Comparison of ENCODE assay signal across 16 mouse cellular contexts in genomic region chr15:99099984-99100383, GRCm38 (mm10). TPM values are rescaled to one million over a fixed set of nuclear protein-coding genes. Genes with fewer than 3 reads are reported as not detected.
DNase-seq lines count a peak whose midpoint lies in the region; ATAC-seq and TF ChIP-seq lines count a peak whose summit lies in the region.
"Had no signal": no experiment of that assay in that cellular context is flagged by ENCODE, and none has a peak within 500 bp of the region (broad histone marks: within the 10 kb centered on the region; RNA-seq: fewer than 3 reads in every experiment).

No protein-coding gene starts in this region.

- no peaks in the 10 kb centered on the region for H3K27me3 ChIP-seq in kidney, adult 2 months (replicated peaks; ENCODE audit: control insufficient read depth, insufficient read depth, low read length)
- H3K27me3 ChIP-seq in liver, embryonic 15.5 days = peaks cover 70% of the 10 kb centered on the region
- peaks cover 63% of the 10 kb centered on the region for H3K27me3 ChIP-seq in forebrain, embryonic 10.5 days (ENCODE audit: poor library complexity, severe bottlenecking)
- H3K27me3 ChIP-seq: Patski had no signal

- no peaks in the 10 kb centered on the region for H3K9me3 ChIP-seq in liver, embryonic 15.5 days (replicated peaks)
- H3K9me3 ChIP-seq in forebrain, embryonic 10.5 days = no peaks in the 10 kb centered on the region
- H3K9me3 ChIP-seq: limb, embryonic 15.5 days; neural tube, embryonic 13.5 days had no signal

- H3K36me3 ChIP-seq in kidney, adult 2 months (ENCODE audit: control insufficient read depth, insufficient read depth, low read length) = no peaks in the 10 kb centered on the region
- H3K36me3 ChIP-seq in liver, embryonic 15.5 days (replicated peaks) = no peaks in the 10 kb centered on the region
- H3K36me3 ChIP-seq in forebrain, embryonic 10.5 days (replicated peaks) = no peaks in the 10 kb centered on the region
- H3K36me3 ChIP-seq: limb, embryonic 15.5 days; neural tube, embryonic 13.5 days had no signal

- H3K4me1 ChIP-seq in kidney, adult 2 months (ENCODE audit: control insufficient read depth, insufficient read depth, low read length) = peaks cover 9% of the 10 kb centered on the region
- peaks cover 25% of the 10 kb centered on the region for H3K4me1 ChIP-seq in liver, embryonic 15.5 days (replicated peaks)
- peaks cover 44% of the 10 kb centered on the region for H3K4me1 ChIP-seq in forebrain, embryonic 10.5 days

- H3K4me2 ChIP-seq in liver, embryonic 15.5 days = peak overlapping the region; percentile 40

- no peak overlapping the region for H3K9ac ChIP-seq in liver, embryonic 15.5 days
- H3K9ac ChIP-seq: limb, embryonic 15.5 days; neural tube, embryonic 13.5 days had no signal

- ATAC-seq in liver, embryonic 15.5 days (ENCODE audit: insufficient read depth) = no peak
- ATAC-seq: midbrain, embryonic 16.5 days had no signal

- H3K4me3 ChIP-seq in kidney, adult 2 months (ENCODE audit: insufficient read depth, low read depth, low read length) = peak overlapping the region; percentile 56
- H3K4me3 ChIP-seq in liver, embryonic 15.5 days (replicated peaks) = peak overlapping the region; percentile 34
- H3K4me3 ChIP-seq in forebrain, embryonic 10.5 days = no peak overlapping the region
- H3K4me3 ChIP-seq: neural tube, embryonic 13.5 days had no signal

- peak overlapping the region; percentile 80; the same call in 1 of the 2 replicates for H3K27ac ChIP-seq in kidney, adult 2 months (ENCODE audit: insufficient read depth, low read depth, low read length)
- H3K27ac ChIP-seq in liver, embryonic 15.5 days (replicated peaks) = peak overlapping the region; percentile 69
- no peak overlapping the region for H3K27ac ChIP-seq in forebrain, embryonic 10.5 days
- H3K27ac ChIP-seq: limb, embryonic 15.5 days; macrophage; neural tube, embryonic 13.5 days had no signal

- TF ChIP-seq POLR2A in kidney, adult 2 months (IDR thresholded peaks at IDR 0.05; ENCODE audit: low read depth, low read length) = no peak

- no peak for DNase-seq in kidney, adult 2 months
- no peak for DNase-seq in kidney, adult 11 months
- peak; percentile 81 for DNase-seq in 416B (ENCODE audit: low read depth)
- DNase-seq in R1 (ENCODE audit: low read depth, low spot score) = peak; percentile 57
- DNase-seq in forebrain, embryonic 10.5 days (ENCODE audit: extremely low spot score, low spot score) = no peak
- no peak for DNase-seq in urinary bladder, postnatal 36 days (ENCODE audit: low spot score in 2 of 2)
- no peak for DNase-seq in T-cell, adult 2 months (ENCODE audit: low spot score)
- DNase-seq: adrenal gland, adult 8-10 months; cerebellum, adult 2 months; right cerebral cortex, postnatal 4 days had no signal

- TF ChIP-seq CTCF in kidney, adult 2 months (conservative IDR thresholded peaks at IDR 0.05; ENCODE audit: insufficient read depth, insufficient read length, low read depth, low read length) = peak; percentile 21; the same call in 1 of the 2 replicates

- WGBS in kidney, adult 2 months = 61% methylated on average over 3 of the region's 3 CpGs
- 40% methylated on average over 3 of the region's 3 CpGs for WGBS in liver, embryonic 15.5 days (ENCODE audit: insufficient replicate concordance)
- WGBS in forebrain, embryonic 10.5 days = 53% methylated on average over 3 of the region's 3 CpGs

RNA-seq across cellular contexts. Expression of gene Dnajc22, which starts 7.0 kb away (rescaled TPM):
- polyA plus RNA-seq in kidney, adult 2 months (2012; rRNA removed) = 49.9 and 53.4 TPM in 2 replicates
- polyA plus RNA-seq in liver, embryonic 15.5 days (2015; fragmentation: Nextera tagmentation; extraction: Ambion mirVana) = 18.1 and 21.5 TPM in 2 replicates
- 1.0 and 1.2 TPM in 2 replicates for polyA plus RNA-seq in forebrain, embryonic 10.5 days (2016; fragmentation: Nextera tagmentation; extraction: Ambion mirVana)
- polyA plus RNA-seq: macrophage had no signal

RNA-seq across cellular contexts. Expression of gene C1ql4, which starts 12.4 kb away (rescaled TPM):
- polyA plus RNA-seq in kidney, adult 2 months (2012; rRNA removed) = 0.44 and 0.61 TPM in 2 replicates
- polyA plus RNA-seq in liver, embryonic 15.5 days (2015; fragmentation: Nextera tagmentation; extraction: Ambion mirVana) = not detected in 2 replicates
- 0.12 TPM in 1 of 2 replicates, not detected in the other for polyA plus RNA-seq in forebrain, embryonic 10.5 days (2016; fragmentation: Nextera tagmentation; extraction: Ambion mirVana)
- polyA plus RNA-seq: limb, embryonic 15.5 days; macrophage had no signal

RNA-seq across cellular contexts. Expression of gene Troap, which starts 25.6 kb away (rescaled TPM):
- polyA plus RNA-seq in kidney, adult 2 months (2012; rRNA removed) = 0.29 and 0.33 TPM in 2 replicates
- polyA plus RNA-seq in liver, embryonic 15.5 days (2015; fragmentation: Nextera tagmentation; extraction: Ambion mirVana) = 14.6 and 15.9 TPM in 2 replicates
- 51.1 and 53.1 TPM in 2 replicates for polyA plus RNA-seq in forebrain, embryonic 10.5 days (2016; fragmentation: Nextera tagmentation; extraction: Ambion mirVana)

RNA-seq across cellular contexts. Expression of gene Spats2, which starts 25.7 kb away (rescaled TPM):
- 8.6 and 10.0 TPM in 2 replicates for polyA plus RNA-seq in kidney, adult 2 months (2012; rRNA removed)
- 6.7 and 7.7 TPM in 2 replicates for polyA plus RNA-seq in liver, embryonic 15.5 days (2015; fragmentation: Nextera tagmentation; extraction: Ambion mirVana)
- polyA plus RNA-seq in forebrain, embryonic 10.5 days (2016; fragmentation: Nextera tagmentation; extraction: Ambion mirVana) = 53.5 and 56.5 TPM in 2 replicates

RNA-seq across cellular contexts. Expression of gene Prph, which starts 45.0 kb away (rescaled TPM):
- 1.7 and 3.2 TPM in 2 replicates for polyA plus RNA-seq in kidney, adult 2 months (2012; rRNA removed)
- 0.83 and 1.2 TPM in 2 replicates for polyA plus RNA-seq in liver, embryonic 15.5 days (2015; fragmentation: Nextera tagmentation; extraction: Ambion mirVana)
- 0.20 and 0.33 TPM in 2 replicates for polyA plus RNA-seq in forebrain, embryonic 10.5 days (2016; fragmentation: Nextera tagmentation; extraction: Ambion mirVana)

Comparison
In these comparisons a context has a peak if more than half of its experiments do, and no peak if none do; other contexts are left out.
1. DNase-seq: peak in 416B (single experiment) and R1 (single experiment); none in kidney, adult 2 months (single experiment), kidney, adult 11 months (single experiment), forebrain, embryonic 10.5 days (single experiment), urinary bladder, postnatal 36 days (0 of 2) and T-cell, adult 2 months (single experiment).
2. RNA of gene Troap, which starts 25.6 kb away (polyA plus RNA-seq): 51.1 to 53.1 TPM in forebrain, embryonic 10.5 days and 14.6 to 15.9 TPM in liver, embryonic 15.5 days; 0.29 to 0.33 TPM in kidney, adult 2 months; every median in the first group is over 10 times any median in the second.